In the genomic region with DNA sequence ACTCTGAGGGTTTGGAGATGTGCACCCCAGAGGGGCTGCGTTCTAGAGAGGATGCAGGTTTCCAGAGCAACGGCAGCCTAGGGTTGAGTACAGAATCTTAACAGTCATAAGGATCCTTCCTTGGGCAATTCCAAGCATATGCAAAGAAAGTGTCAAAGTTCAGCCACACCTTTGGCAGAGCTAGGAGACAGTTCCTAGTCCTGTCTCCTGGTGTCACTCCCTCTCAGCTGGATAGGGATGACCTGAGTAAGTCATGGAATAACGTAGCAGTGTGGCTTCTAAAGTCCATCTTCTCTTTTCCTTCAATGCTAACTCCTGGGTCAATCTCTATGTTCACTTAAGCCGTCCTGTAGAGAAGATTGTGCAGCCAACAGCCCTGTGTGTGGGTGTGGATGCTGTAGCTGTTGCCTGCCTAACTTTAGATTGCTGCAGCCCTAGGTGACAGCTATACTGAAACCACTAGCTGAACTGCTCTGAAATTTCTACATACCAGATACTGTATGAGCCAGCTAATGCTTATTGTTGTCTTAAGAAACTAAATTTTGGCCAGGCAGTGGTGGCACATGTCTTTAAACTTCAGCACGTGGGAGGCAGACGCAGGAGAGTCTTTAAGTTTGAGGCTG, we compare ENCODE assay signal across 21 mouse cellular contexts. TPM values are rescaled to one million over a fixed set of nuclear protein-coding genes. Genes with fewer than 3 reads are reported as not detected.
DNase-seq lines count a peak whose midpoint lies in the region; ATAC-seq and TF ChIP-seq lines count a peak whose summit lies in the region.
"Had no signal": no experiment of that assay in that cellular context is flagged by ENCODE, and none has a peak within 500 bp of the region (broad histone marks: within the 10 kb centered on the region; RNA-seq: fewer than 3 reads in every experiment).

No protein-coding gene starts in this region.

- no peak overlapping the region for H3K4me2 ChIP-seq in intestine, postnatal 0 days (replicated peaks; ENCODE audit: low read depth)
- H3K4me2 ChIP-seq in hindbrain, postnatal 0 days (ENCODE audit: low read depth, low read length): no peak overlapping the region
- H3K4me2 ChIP-seq: heart, embryonic 13.5 days; hindbrain, embryonic 14.5 days had no signal

- no peak overlapping the region for H3K4me3 ChIP-seq in intestine, postnatal 0 days (ENCODE audit: low read depth, low read length)
- H3K4me3 ChIP-seq in hindbrain, postnatal 0 days (ENCODE audit: low read length): no peak overlapping the region
- H3K4me3 ChIP-seq: heart, adult 2 months; heart, embryonic 13.5 days had no signal

- H3K27ac ChIP-seq in intestine, postnatal 0 days (ENCODE audit: low read depth, low read length): no peak overlapping the region
- no peak overlapping the region for H3K27ac ChIP-seq in hindbrain, postnatal 0 days
- H3K27ac ChIP-seq: heart, adult 2 months; heart, embryonic 13.5 days; hindbrain, embryonic 14.5 days had no signal

- ATAC-seq in frontal cortex, adult (ENCODE audit: low TSS enrichment): peak; percentile 81; the same call in 1 of the 2 replicates
- peak; percentile 89 for ATAC-seq in intestine, postnatal 0 days
- ATAC-seq in hindbrain, postnatal 0 days: no peak
- ATAC-seq: activated CD4-positive, CD25-positive, alpha-beta regulatory T cell, adult 4 months; forebrain, embryonic 14.5 days; forebrain, postnatal 0 days had no signal

- DNase-seq in frontal cortex, postnatal 14 days (ENCODE audit: low spot score in 2 of 2): no peak
- peak; percentile 75 for DNase-seq in fat pad, adult 2 months (ENCODE audit: extremely low read depth, low read depth, low spot score)
- no peak for DNase-seq in hindbrain, postnatal 0 days (ENCODE audit: low spot score)
- DNase-seq in thymus, postnatal 0 days (ENCODE audit: low spot score): no peak
- DNase-seq: adrenal gland, adult 8-10 months; adrenal gland, postnatal 25 days; cerebellum, adult 11-12 months; cerebellum, adult 9-10 months; cerebellum, postnatal 14 days; forebrain, postnatal 0 days; gastrocnemius, postnatal 10 days; heart, adult 2 months; heart, postnatal 14 days; heart, postnatal 4 days; kidney, adult 2 months had no signal

- TF ChIP-seq CTCF in intestine, postnatal 0 days (IDR thresholded peaks at IDR 0.05; ENCODE audit: low read depth): peak; percentile 60
- no peak for TF ChIP-seq CTCF in hindbrain, postnatal 0 days (IDR thresholded peaks at IDR 0.05; ENCODE audit: low read depth)

- H3K9ac ChIP-seq in intestine, postnatal 0 days (ENCODE audit: low read depth, low read length): no peak overlapping the region
- H3K9ac ChIP-seq in hindbrain, postnatal 0 days (replicated peaks; ENCODE audit: low read length): no peak overlapping the region
- H3K9ac ChIP-seq: forebrain, postnatal 0 days; heart, embryonic 13.5 days; hindbrain, embryonic 14.5 days had no signal

- H3K27me3 ChIP-seq in intestine, postnatal 0 days (replicated peaks; ENCODE audit: control insufficient read depth, insufficient read depth, low read length): no peaks in the 10 kb centered on the region
- H3K27me3 ChIP-seq in hindbrain, postnatal 0 days (ENCODE audit: insufficient read depth, low read length): no peaks in the 10 kb centered on the region
- H3K27me3 ChIP-seq: heart, embryonic 13.5 days had no signal

- WGBS in intestine, postnatal 0 days: 61% methylated on average over 6 of the region's 6 CpGs
- 86% methylated on average over 6 of the region's 6 CpGs for WGBS in hindbrain, postnatal 0 days

- no peaks in the 10 kb centered on the region for H3K36me3 ChIP-seq in intestine, postnatal 0 days (ENCODE audit: control insufficient read depth, insufficient read depth)
- no peaks in the 10 kb centered on the region for H3K36me3 ChIP-seq in hindbrain, postnatal 0 days (ENCODE audit: insufficient read depth, low read length)
- H3K36me3 ChIP-seq: heart, embryonic 13.5 days had no signal

- no peaks in the 10 kb centered on the region for H3K4me1 ChIP-seq in intestine, postnatal 0 days (replicated peaks; ENCODE audit: control insufficient read depth, insufficient read depth, low read length)
- H3K4me1 ChIP-seq in hindbrain, postnatal 0 days (ENCODE audit: insufficient read depth, low read length): no peaks in the 10 kb centered on the region
- H3K4me1 ChIP-seq: heart, embryonic 13.5 days had no signal

- H3K9me3 ChIP-seq in intestine, postnatal 0 days (ENCODE audit: control insufficient read depth): no peaks in the 10 kb centered on the region
- H3K9me3 ChIP-seq in hindbrain, postnatal 0 days (ENCODE audit: low read length): no peaks in the 10 kb centered on the region
- H3K9me3 ChIP-seq: heart, embryonic 13.5 days had no signal

RNA-seq across cellular contexts. Expression of gene Lgalsl, which starts 16.8 kb away (rescaled TPM):
- polyA plus RNA-seq in intestine, postnatal 0 days (2015; fragmentation: Nextera tagmentation; extraction: Ambion mirVana): 16.5 and 16.7 TPM in 2 replicates
- total RNA-seq in hindbrain, postnatal 0 days (2014; rRNA removed): 80.0 and 83.7 TPM in 2 replicates
- polyA plus RNA-seq in hindbrain, postnatal 0 days (2015; fragmentation: Nextera tagmentation; extraction: Ambion mirVana): 80.0 and 81.8 TPM in 2 replicates
- polyA plus RNA-seq in thymus, postnatal 0 days (2015; fragmentation: Nextera tagmentation; extraction: Ambion mirVana): 11.5 and 11.8 TPM in 2 replicates
